Mouse (Mus musculus) megakaryocyte, embryonic 14.5 days (primary cell): ENCODE measurements around the gene Etv6.

Source experiments
- FLI1 ChIP-seq: IDR thresholded peaks from 2 replicates; pipeline ENCODE4 v1.6.1; 2012; ENCODE audit warnings: low read length, inconsistent platforms, mixed read lengths
- GATA1 ChIP-seq: IDR thresholded peaks from 3 replicates; pipeline ENCODE4 v1.6.1; 2012; ENCODE audit warnings: mixed read lengths, low read length, inconsistent platforms, borderline replicate concordance

- no peak for TF ChIP-seq GATA1
- TF ChIP-seq FLI1 = no peak
Measured at GRCm38 (mm10) chr6:134034904-134035489, 503 bp upstream of the Etv6 start.
